Mouse (Mus musculus): ENCODE measurements at regions not wholly inside any gene's neighbourhood (a gene's known extent, or its start where the extent isn't known, plus 50 kb on each side); places are given as distances from the start of the nearest gene placed in this dataset.
A peak's percentile ranks its signal among the peaks of the same experiment; 100 is the strongest.

- peak; percentile 50; the same call in 1 of the 2 replicates for ATAC-seq
- no peak overlapping the region for H3K4me3 ChIP-seq (ENCODE audit: low read length)
- H3K9me3 ChIP-seq (ENCODE audit: control insufficient read depth, low read length), result no peaks in the 10 kb centered on the region
- H3K4me2 ChIP-seq (ENCODE audit: low read depth, low read length), result no peak overlapping the region
- no peak overlapping the region for H3K27ac ChIP-seq (ENCODE audit: low read length)
- no peaks in the 10 kb centered on the region for H3K27me3 ChIP-seq (replicated peaks; ENCODE audit: control insufficient read depth, insufficient read depth, low read length)
- no peaks in the 10 kb centered on the region for H3K36me3 ChIP-seq (ENCODE audit: control insufficient read depth, insufficient read depth, low read length)
- peaks cover 7% of the 10 kb centered on the region; the same call in 1 of the 2 replicates for H3K4me1 ChIP-seq (ENCODE audit: control insufficient read depth, insufficient read depth, low read length)
- H3K9ac ChIP-seq (ENCODE audit: low read depth, low read length), result no peak overlapping the region
- WGBS, result 69% methylated on average over 12 of the region's 12 CpGs
Measured at GRCm38 (mm10) chr4:89478646-89479237, 167.9 kb upstream of the Cdkn2b start.

- ATAC-seq, result no peak
- Histone ChIP-seq H3K36me3 (ENCODE audit: control insufficient read depth, insufficient read depth, low read length) (no peaks in the 10 kb centered on the region), H3K4me2 (ENCODE audit: low read depth, low read length) (no peak overlapping the region), H3K27me3 (replicated peaks; ENCODE audit: control insufficient read depth, insufficient read depth, low read length) (no peaks in the 10 kb centered on the region), H3K9ac (ENCODE audit: low read depth, low read length) (no peak overlapping the region), H3K4me3 (ENCODE audit: low read length) (no peak overlapping the region), H3K4me1 (ENCODE audit: control insufficient read depth, insufficient read depth, low read length) (peaks cover 7% of the 10 kb centered on the region; the same call in 1 of the 2 replicates), H3K9me3 (ENCODE audit: control insufficient read depth, low read length) (no peaks in the 10 kb centered on the region), H3K27ac (ENCODE audit: low read length) (no peak overlapping the region)
- 67% methylated on average over 3 of the region's 3 CpGs for WGBS
Measured at GRCm38 (mm10) chr4:89475848-89476247, 165.0 kb upstream of the Cdkn2b start.

GRCm38 (mm10) chr4:89474836-89475541 lies 164.2 kb upstream of the Cdkn2b start:
- H3K36me3 ChIP-seq (ENCODE audit: control insufficient read depth, insufficient read depth, low read length), result no peaks in the 10 kb centered on the region
- H3K4me3 ChIP-seq (ENCODE audit: low read length), result no peak overlapping the region
- no peaks in the 10 kb centered on the region for H3K9me3 ChIP-seq (ENCODE audit: control insufficient read depth, low read length)
- H3K9ac ChIP-seq (ENCODE audit: low read depth, low read length), result no peak overlapping the region
- 45% methylated on average over 7 of the region's 7 CpGs for WGBS
- H3K27me3 ChIP-seq (replicated peaks; ENCODE audit: control insufficient read depth, insufficient read depth, low read length), result no peaks in the 10 kb centered on the region
- H3K4me2 ChIP-seq (ENCODE audit: low read depth, low read length), result no peak overlapping the region
- H3K27ac ChIP-seq (ENCODE audit: low read length), result no peak overlapping the region
- H3K4me1 ChIP-seq (ENCODE audit: control insufficient read depth, insufficient read depth, low read length), result peaks cover 7% of the 10 kb centered on the region
- ATAC-seq, result peak; percentile 69; the same call in 1 of the 2 replicates

DNA sequence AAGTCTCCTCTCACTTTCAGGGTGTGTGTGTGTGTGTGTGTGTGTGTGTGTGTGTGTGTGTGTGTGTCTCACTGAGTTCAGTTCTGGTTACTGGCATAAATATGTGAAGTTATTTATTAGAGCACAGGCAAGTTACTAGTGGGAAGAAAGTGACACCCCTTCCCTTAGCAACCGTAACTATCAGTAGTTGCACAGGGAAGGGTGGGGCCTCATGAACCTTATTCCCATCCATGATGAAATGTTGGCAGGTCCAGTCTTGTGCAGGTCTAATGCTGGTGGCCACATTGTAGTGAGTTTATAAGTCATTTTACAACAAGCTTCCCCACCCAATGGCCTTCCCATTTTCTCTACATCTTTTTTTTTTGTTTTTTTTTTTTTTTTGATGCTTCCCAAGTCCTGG lies 160.6 kb upstream of the Cdkn2b start:
- WGBS, result 64% methylated on average over 1 of the region's 1 CpGs
- H3K27me3 ChIP-seq (replicated peaks; ENCODE audit: control insufficient read depth, insufficient read depth, low read length), result no peaks in the 10 kb centered on the region
- ATAC-seq, result no peak; the same call in 1 of the 2 replicates

GRCm38 (mm10) chr4:89470756-89471155 lies 159.9 kb upstream of the Cdkn2b start:
- no peaks in the 10 kb centered on the region for H3K36me3 ChIP-seq (ENCODE audit: control insufficient read depth, insufficient read depth, low read length)
- H3K27ac ChIP-seq (ENCODE audit: low read length), result no peak overlapping the region
- H3K27me3 ChIP-seq (replicated peaks; ENCODE audit: control insufficient read depth, insufficient read depth, low read length), result no peaks in the 10 kb centered on the region
- H3K9me3 ChIP-seq (ENCODE audit: control insufficient read depth, low read length), result no peaks in the 10 kb centered on the region
- H3K4me2 ChIP-seq (ENCODE audit: low read depth, low read length), result no peak overlapping the region
- no peak overlapping the region for H3K9ac ChIP-seq (ENCODE audit: low read depth, low read length)
- WGBS, result 54% methylated on average over 2 of the region's 2 CpGs
- no peak overlapping the region for H3K4me3 ChIP-seq (ENCODE audit: low read length)
- peaks cover 7% of the 10 kb centered on the region for H3K4me1 ChIP-seq (ENCODE audit: control insufficient read depth, insufficient read depth, low read length)
- ATAC-seq, result peak; percentile 59

More for the DNA sequence above, 160.6 kb upstream of the Cdkn2b start:
- Histone ChIP-seq H3K9me3 (ENCODE audit: control insufficient read depth, low read length) (no peaks in the 10 kb centered on the region), H3K4me1 (ENCODE audit: control insufficient read depth, insufficient read depth, low read length) (peaks cover 7% of the 10 kb centered on the region), H3K9ac (ENCODE audit: low read depth, low read length) (no peak overlapping the region), H3K36me3 (ENCODE audit: control insufficient read depth, insufficient read depth, low read length) (no peaks in the 10 kb centered on the region), H3K27ac (ENCODE audit: low read length) (no peak overlapping the region), H3K4me2 (ENCODE audit: low read depth, low read length) (no peak overlapping the region), H3K4me3 (ENCODE audit: low read length) (no peak overlapping the region)

- no peak overlapping the region for H3K4me2 ChIP-seq (ENCODE audit: low read depth, low read length)
Measured at GRCm38 (mm10) chr4:89469883-89470282, 159.0 kb upstream of the Cdkn2b start.

DNA sequence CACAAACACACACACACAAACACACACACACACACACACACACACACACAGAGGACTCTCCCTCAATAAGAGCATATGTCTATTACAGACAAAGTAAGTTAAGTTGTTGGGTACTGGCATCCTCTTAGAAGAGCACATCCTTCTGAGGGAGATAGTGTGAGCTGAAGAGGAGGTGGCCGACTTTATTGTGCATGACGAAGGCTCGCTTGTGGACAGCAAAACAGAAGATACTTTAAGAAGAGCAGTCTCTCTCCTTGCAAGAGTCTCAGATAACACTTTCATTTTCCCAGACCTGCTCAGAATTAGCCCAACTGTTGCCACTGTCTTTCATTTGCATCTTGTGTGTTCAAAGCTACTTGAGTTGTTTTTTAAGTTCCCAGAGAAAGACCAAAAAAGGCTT lies 158.6 kb upstream of the Cdkn2b start:
- Histone ChIP-seq H3K27me3 (replicated peaks; ENCODE audit: control insufficient read depth, insufficient read depth, low read length) (no peaks in the 10 kb centered on the region), H3K36me3 (ENCODE audit: control insufficient read depth, insufficient read depth, low read length) (no peaks in the 10 kb centered on the region), H3K9ac (ENCODE audit: low read depth, low read length) (no peak overlapping the region), H3K4me2 (ENCODE audit: low read depth, low read length) (no peak overlapping the region), H3K4me3 (ENCODE audit: low read length) (no peak overlapping the region), H3K4me1 (ENCODE audit: control insufficient read depth, insufficient read depth, low read length) (no peaks in the 10 kb centered on the region; the same call in 1 of the 2 replicates), H3K27ac (ENCODE audit: low read length) (no peak overlapping the region), H3K9me3 (ENCODE audit: control insufficient read depth, low read length) (no peaks in the 10 kb centered on the region)
- WGBS, result 75% methylated on average over 3 of the region's 3 CpGs
- ATAC-seq, result no peak

More at GRCm38 (mm10) chr4:89469883-89470282, 159.0 kb upstream of the Cdkn2b start:
- Histone ChIP-seq H3K9me3 (ENCODE audit: control insufficient read depth, low read length) (no peaks in the 10 kb centered on the region), H3K36me3 (ENCODE audit: control insufficient read depth, insufficient read depth, low read length) (no peaks in the 10 kb centered on the region), H3K4me3 (ENCODE audit: low read length) (no peak overlapping the region), H3K9ac (ENCODE audit: low read depth, low read length) (no peak overlapping the region), H3K27me3 (replicated peaks; ENCODE audit: control insufficient read depth, insufficient read depth, low read length) (no peaks in the 10 kb centered on the region), H3K4me1 (ENCODE audit: control insufficient read depth, insufficient read depth, low read length) (peaks cover 3% of the 10 kb centered on the region), H3K27ac (ENCODE audit: low read length) (no peak overlapping the region)
- no peak for ATAC-seq
- WGBS, result 41% methylated on average over 8 of the region's 8 CpGs

DNA sequence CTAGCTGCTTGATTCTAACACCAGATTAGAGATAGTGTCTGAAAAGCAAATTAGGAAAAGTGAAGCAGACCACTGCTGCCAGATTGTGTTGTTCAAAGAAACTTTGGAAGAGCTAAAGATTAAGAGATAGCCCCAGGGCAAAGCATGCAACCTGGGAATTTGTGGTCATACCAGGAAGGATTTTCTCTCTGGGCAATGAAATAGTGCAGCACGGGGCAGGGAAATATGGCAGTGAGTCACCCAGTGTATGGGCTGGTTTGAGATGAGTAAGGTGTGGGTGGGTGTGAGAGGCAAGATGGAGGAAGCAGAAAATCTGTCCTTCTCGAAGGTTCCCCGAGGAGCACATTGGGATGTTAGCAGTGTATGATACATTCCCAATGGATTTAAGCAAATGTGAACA lies 155.9 kb upstream of the Cdkn2b start:
- no peak for ATAC-seq
- Histone ChIP-seq H3K27ac (ENCODE audit: low read length) (no peak overlapping the region), H3K4me3 (ENCODE audit: low read length) (no peak overlapping the region), H3K27me3 (replicated peaks; ENCODE audit: control insufficient read depth, insufficient read depth, low read length) (no peaks in the 10 kb centered on the region), H3K9ac (ENCODE audit: low read depth, low read length) (no peak overlapping the region), H3K4me1 (ENCODE audit: control insufficient read depth, insufficient read depth, low read length) (no peaks in the 10 kb centered on the region; the same call in 1 of the 2 replicates), H3K4me2 (ENCODE audit: low read depth, low read length) (no peak overlapping the region), H3K9me3 (ENCODE audit: control insufficient read depth, low read length) (no peaks in the 10 kb centered on the region), H3K36me3 (ENCODE audit: control insufficient read depth, insufficient read depth, low read length) (no peaks in the 10 kb centered on the region)
- WGBS, result 81% methylated on average over 3 of the region's 3 CpGs

GRCm38 (mm10) chr4:89463121-89463520 lies 152.3 kb upstream of the Cdkn2b start:
- Histone ChIP-seq H3K4me2 (ENCODE audit: low read depth, low read length) (no peak overlapping the region), H3K4me1 (ENCODE audit: control insufficient read depth, insufficient read depth, low read length) (no peaks in the 10 kb centered on the region), H3K36me3 (ENCODE audit: control insufficient read depth, insufficient read depth, low read length) (no peaks in the 10 kb centered on the region), H3K9me3 (ENCODE audit: control insufficient read depth, low read length) (no peaks in the 10 kb centered on the region), H3K4me3 (ENCODE audit: low read length) (no peak overlapping the region), H3K27me3 (replicated peaks; ENCODE audit: control insufficient read depth, insufficient read depth, low read length) (no peaks in the 10 kb centered on the region), H3K27ac (ENCODE audit: low read length) (no peak overlapping the region), H3K9ac (ENCODE audit: low read depth, low read length) (no peak overlapping the region)
- ATAC-seq, result no peak
- 89% methylated on average over 4 of the region's 4 CpGs for WGBS
